Mouse (Mus musculus) stomach, embryonic 15.5 days (tissue): ENCODE data around the gene S100a16. TPM values are rescaled to one million over a fixed set of nuclear protein-coding genes. Genes with fewer than 3 reads are reported as not detected.

Experiments
- ATAC-seq: fragments of 200-750 bp; cut with Nextera tagmentation; 2 replicates; pipeline ENCODE4 v1.8.0; 2017; ENCODE audit warnings: low read depth, moderate number of reproducible peaks, moderate TSS enrichment; ENCODE audit not compliant: insufficient read depth, low FRiP score
- H3K27ac ChIP-seq: fragments of 300-500 bp; sonication (generic); 2 replicates; pipeline ENCODE4 v1.5.1; 2015; ENCODE audit warnings: mild to moderate bottlenecking, inconsistent platforms
- H3K27me3 ChIP-seq: fragments of 300-500 bp; sonication (generic); replicated peaks from 2 replicates; pipeline ENCODE4 v1.6.1; 2015; ENCODE audit warnings: inconsistent platforms
- H3K36me3 ChIP-seq: fragments of 300-500 bp; sonication (generic); 2 replicates; pipeline ENCODE4 v1.6.1; 2015; ENCODE audit warnings: inconsistent platforms
- H3K4me1 ChIP-seq: fragments of 300-500 bp; sonication (generic); 2 replicates; pipeline ENCODE4 v1.6.1; 2015; ENCODE audit warnings: inconsistent platforms
- H3K4me2 ChIP-seq: fragments of 300-500 bp; sonication (generic); 2 replicates; pipeline ENCODE4 v1.6.1; 2015; ENCODE audit warnings: mild to moderate bottlenecking, inconsistent platforms
- H3K4me3 ChIP-seq: fragments of 300-500 bp; sonication (generic); replicated peaks from 2 replicates; pipeline ENCODE4 v1.5.1; 2015; ENCODE audit warnings: inconsistent platforms
- H3K9ac ChIP-seq: fragments of 300-500 bp; sonication (generic); 2 replicates; pipeline ENCODE4 v1.6.1; 2015; ENCODE audit warnings: inconsistent platforms
- H3K9me3 ChIP-seq: fragments of 300-500 bp; sonication (generic); 2 replicates; pipeline ENCODE4 v1.6.1; 2016; ENCODE audit warnings: inconsistent platforms
- WGBS: fragments of 180-500 bp; shearing (Covaris S2); methylation state at CpG from one replicate; pipeline ENCODE4 v1.1.7; 2015; 5-methylcytosine and 5-hydroxymethylcytosine counted together
- polyA plus RNA-seq: library from polyadenylated mRNA; unstranded; fragments of >200 nt; fragmentation: Nextera tagmentation; extraction: Ambion mirVana; gene quantifications from 2 replicates; pipeline ENCODE4 v1.2.1, GENCODE M21; 2015

The S100a16 gene
- 225 and 274 TPM in 2 replicates for polyA plus RNA-seq

GRCm38 (mm10) chr3:90537141-90537904 is at the start of gene S100a16:
TSS of gene S100a16 (plus strand) at chr3:90537254.
- H3K4me2 ChIP-seq: peak within 1 kb of the TSS; percentile 53
- H3K27ac ChIP-seq: peak within 1 kb of the TSS; percentile 89
- peaks cover 12% of the 10 kb centered on the region; the same call in 1 of the 2 replicates for H3K4me1 ChIP-seq
- no peaks in the 10 kb centered on the region for H3K36me3 ChIP-seq
- peak; percentile 87 for ATAC-seq
- WGBS: 31% methylated on average over 10 of the region's 10 CpGs
- H3K4me3 ChIP-seq: peak within 1 kb of the TSS; percentile 40
- no peaks in the 10 kb centered on the region for H3K9me3 ChIP-seq
- no peaks in the 10 kb centered on the region for H3K27me3 ChIP-seq
- H3K9ac ChIP-seq: peak within 1 kb of the TSS; percentile 19; the same call in 1 of the 2 replicates

DNA sequence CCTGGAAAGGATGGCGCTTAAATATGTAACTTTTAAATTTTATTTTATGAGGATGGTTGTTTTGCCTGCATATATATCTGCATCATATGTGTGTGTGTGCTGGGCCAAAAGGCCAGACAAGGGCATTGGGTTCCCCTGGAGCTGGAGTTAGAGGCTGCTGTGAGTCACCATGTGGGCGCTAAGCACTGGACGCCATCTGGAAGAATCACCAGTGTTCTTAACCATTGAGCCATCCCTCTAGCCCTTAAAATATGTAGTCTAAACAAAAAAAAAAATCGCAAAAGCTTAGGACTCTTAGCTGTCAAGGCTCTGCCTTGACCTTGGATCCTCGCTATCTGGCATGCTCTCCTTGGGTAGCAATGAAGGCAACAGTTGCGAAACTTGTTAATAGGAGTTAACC is 48.5 kb upstream of the S100a16 start:
- Histone ChIP-seq H3K27ac (no peak overlapping the region), H3K4me2 (no peak overlapping the region), H3K4me1 (peaks cover 6% of the 10 kb centered on the region), H3K27me3 (no peaks in the 10 kb centered on the region), H3K36me3 (peaks cover 41% of the 10 kb centered on the region), H3K4me3 (no peak overlapping the region), H3K9me3 (no peaks in the 10 kb centered on the region), H3K9ac (no peak overlapping the region)
- no peak for ATAC-seq
- 76% methylated on average over 6 of the region's 6 CpGs for WGBS

DNA sequence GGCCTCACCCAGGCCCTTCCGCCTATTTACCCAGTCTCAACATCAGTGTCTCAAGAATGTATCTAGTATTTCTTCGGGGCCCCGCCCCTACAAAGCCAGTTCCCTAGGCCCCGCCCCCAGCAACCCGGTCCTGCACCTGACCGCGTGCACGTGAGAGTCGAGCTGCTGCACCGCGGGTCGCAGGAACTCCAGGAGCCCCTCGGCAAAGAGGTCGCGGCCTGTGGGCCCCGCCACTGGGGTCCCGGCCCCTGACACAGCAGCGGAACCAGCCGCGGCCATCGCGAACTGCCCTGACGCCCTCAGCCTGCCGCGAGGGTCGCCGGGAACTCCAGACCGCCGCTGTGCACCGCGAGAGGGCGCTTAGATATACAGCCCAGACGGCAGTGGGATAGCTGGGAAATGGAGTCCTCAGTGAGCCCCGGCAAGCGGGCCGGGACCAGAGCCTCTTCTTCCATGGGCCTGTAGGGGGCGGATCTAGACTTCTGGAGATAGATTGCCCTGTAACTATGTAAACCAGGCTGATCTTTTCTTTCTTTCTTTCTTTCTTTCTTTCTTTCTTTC is 46.3 kb upstream of the S100a16 start, which contains the start of gene Snapin:
Snapin (minus strand) TSS at position 338 of the 561 bp plus-strand sequence.
- WGBS: under 1% methylated on average over 37 of the region's 37 CpGs
- peak within 1 kb of the TSS; percentile 54 for H3K4me2 ChIP-seq
- peak within 1 kb of the TSS; percentile 68 for H3K9ac ChIP-seq
- no peaks in the 10 kb centered on the region for H3K9me3 ChIP-seq
- no peaks in the 10 kb centered on the region for H3K27me3 ChIP-seq
- H3K36me3 ChIP-seq: peaks cover 26% of the 10 kb centered on the region
- peak within 1 kb of the TSS; percentile 81 for H3K27ac ChIP-seq
- H3K4me3 ChIP-seq: peak within 1 kb of the TSS; percentile 93
- peaks cover 6% of the 10 kb centered on the region for H3K4me1 ChIP-seq
- ATAC-seq: peak; percentile 98

DNA sequence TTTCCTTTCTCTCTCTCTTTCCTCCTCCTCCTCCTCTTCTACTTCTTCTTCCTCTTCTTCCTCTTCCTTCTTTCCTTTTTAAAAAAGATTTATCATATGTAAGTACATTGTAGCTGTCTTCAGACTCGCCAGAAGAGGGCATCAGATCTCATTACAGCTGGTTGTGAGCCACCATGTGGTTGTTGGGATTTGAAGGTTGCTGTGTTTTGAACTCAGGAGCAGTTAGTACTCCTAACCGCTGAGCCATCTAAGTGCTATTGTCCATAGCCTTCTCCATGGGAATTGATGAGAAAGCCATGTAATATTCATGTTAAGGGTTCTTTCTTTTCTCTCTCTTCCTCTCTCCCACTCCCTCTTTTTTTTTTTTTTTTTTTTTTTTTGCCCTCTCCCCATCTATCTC is 45.7 kb upstream of the S100a16 start:
- Histone ChIP-seq H3K27ac (no peak overlapping the region), H3K36me3 (peaks cover 21% of the 10 kb centered on the region), H3K9me3 (no peaks in the 10 kb centered on the region), H3K4me2 (no peak overlapping the region), H3K27me3 (no peaks in the 10 kb centered on the region), H3K9ac (no peak overlapping the region), H3K4me1 (peaks cover 6% of the 10 kb centered on the region), H3K4me3 (no peak overlapping the region)
- WGBS: 36% methylated on average over 2 of the region's 2 CpGs
- ATAC-seq: no peak

DNA sequence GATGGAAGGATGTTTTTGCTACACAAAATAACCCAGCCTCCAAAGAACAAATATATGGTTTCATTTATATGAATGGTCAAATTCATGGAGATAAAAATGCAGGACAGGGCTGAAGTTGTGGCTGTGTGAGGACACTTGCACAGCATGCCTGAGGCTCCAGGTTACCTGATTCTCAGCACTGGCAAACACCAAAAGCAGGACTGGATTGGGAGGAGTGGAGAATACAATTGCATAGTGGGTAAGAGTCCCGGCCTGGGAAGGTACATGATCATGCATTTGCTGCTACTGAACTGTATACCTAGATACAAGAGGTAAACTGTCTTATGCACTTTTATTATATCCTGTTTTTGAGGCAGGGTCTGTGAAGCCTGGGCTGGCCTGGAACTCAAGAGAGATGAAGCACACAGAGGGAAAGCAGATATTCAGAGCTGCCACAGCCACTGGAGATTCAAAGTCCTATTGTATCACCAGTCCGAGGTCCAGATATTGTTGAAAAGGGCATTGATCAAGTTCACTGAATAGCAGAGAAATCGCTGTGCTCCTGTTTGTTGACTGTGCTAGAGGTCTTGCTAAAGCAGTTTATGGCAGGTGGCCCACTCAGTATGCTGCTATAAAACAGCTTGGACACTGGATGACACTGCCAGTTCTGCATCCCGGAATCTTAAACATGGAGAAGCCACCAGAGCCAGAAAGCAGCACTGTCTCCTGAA is 43.1 kb upstream of the S100a16 start:
- no peak overlapping the region for H3K4me2 ChIP-seq
- no peaks in the 10 kb centered on the region for H3K27me3 ChIP-seq
- 53% methylated on average over 4 of the region's 4 CpGs for WGBS
- no peak overlapping the region for H3K27ac ChIP-seq
- no peak overlapping the region for H3K9ac ChIP-seq
- H3K9me3 ChIP-seq: no peaks in the 10 kb centered on the region
- H3K4me1 ChIP-seq: peaks cover 6% of the 10 kb centered on the region
- peaks cover 12% of the 10 kb centered on the region for H3K36me3 ChIP-seq
- no peak overlapping the region for H3K4me3 ChIP-seq
- no peak for ATAC-seq

DNA sequence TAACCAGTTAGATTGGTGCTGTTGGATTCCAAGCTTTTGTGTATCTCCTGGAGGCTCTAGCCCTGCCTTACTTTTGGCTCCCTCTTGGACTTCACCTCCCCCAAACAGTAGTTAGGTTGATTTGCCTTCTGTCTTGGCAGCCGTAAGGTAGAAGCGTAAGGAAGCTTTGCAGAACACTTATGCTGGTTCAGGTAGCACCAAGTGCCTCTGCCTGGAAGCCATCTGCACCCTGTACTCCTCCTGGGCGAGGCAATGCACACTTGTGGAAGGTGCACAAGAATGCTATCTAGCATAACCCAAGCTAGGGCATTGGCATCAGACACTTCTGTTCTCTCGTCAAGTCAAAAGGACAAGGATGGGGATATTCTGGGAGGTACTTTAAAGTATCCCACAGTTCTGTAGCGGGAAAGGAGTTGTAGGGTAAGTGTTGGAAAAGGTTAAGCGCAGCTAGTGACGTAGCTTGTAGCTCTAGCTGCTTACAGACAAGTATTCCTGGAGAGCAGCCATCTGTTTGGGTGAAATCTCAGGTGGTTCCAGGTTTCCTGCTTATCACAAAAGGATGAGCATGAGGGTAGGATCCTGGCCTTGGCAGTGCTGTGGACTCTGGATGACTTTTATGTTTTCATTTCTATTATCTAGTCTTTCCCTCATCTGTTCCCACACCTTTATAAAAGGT is 41.1 kb upstream of the S100a16 start:
- Histone ChIP-seq H3K4me3 (no peak overlapping the region), H3K27me3 (no peaks in the 10 kb centered on the region), H3K4me1 (no peaks in the 10 kb centered on the region), H3K9me3 (no peaks in the 10 kb centered on the region), H3K4me2 (no peak overlapping the region), H3K9ac (no peak overlapping the region), H3K36me3 (peaks cover 21% of the 10 kb centered on the region), H3K27ac (no peak overlapping the region)
- no peak for ATAC-seq
- 88% methylated on average over 7 of the region's 7 CpGs for WGBS

- H3K4me1 ChIP-seq: no peaks in the 10 kb centered on the region
- no peak overlapping the region for H3K4me3 ChIP-seq
- peaks cover 36% of the 10 kb centered on the region for H3K36me3 ChIP-seq
- ATAC-seq: no peak
- H3K9me3 ChIP-seq: no peaks in the 10 kb centered on the region
- H3K9ac ChIP-seq: no peak overlapping the region
- no peaks in the 10 kb centered on the region for H3K27me3 ChIP-seq
- no peak overlapping the region for H3K27ac ChIP-seq
- H3K4me2 ChIP-seq: no peak overlapping the region
Measured at GRCm38 (mm10) chr3:90497597-90497996, 39.5 kb upstream of the S100a16 start.

DNA sequence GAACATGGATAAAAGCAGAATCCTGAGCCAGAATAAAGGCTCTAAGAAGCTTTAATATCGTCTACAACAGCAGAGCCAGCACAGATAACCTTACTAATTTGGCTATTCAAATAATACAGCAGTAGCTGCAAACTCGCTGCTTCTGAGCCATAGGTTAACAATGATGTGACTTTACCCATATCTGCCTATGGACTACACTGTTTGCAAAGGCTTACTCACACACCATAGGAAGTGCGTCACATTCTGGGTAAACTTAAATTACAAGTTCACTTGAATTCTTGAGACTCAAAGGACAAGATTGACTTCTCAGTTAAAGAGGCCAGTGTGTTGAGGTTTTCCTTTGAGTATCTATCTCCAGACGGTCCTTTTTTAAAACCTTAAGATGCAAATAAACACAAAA is 33.6 kb upstream of the S100a16 start:
- Histone ChIP-seq H3K27ac (no peak overlapping the region), H3K27me3 (no peaks in the 10 kb centered on the region), H3K9ac (no peak overlapping the region), H3K4me3 (no peak overlapping the region), H3K36me3 (peaks cover 43% of the 10 kb centered on the region), H3K9me3 (no peaks in the 10 kb centered on the region), H3K4me2 (no peak overlapping the region), H3K4me1 (peaks cover 3% of the 10 kb centered on the region; the same call in 1 of the 2 replicates)
- WGBS: 66% methylated on average over 4 of the region's 4 CpGs
- no peak for ATAC-seq

DNA sequence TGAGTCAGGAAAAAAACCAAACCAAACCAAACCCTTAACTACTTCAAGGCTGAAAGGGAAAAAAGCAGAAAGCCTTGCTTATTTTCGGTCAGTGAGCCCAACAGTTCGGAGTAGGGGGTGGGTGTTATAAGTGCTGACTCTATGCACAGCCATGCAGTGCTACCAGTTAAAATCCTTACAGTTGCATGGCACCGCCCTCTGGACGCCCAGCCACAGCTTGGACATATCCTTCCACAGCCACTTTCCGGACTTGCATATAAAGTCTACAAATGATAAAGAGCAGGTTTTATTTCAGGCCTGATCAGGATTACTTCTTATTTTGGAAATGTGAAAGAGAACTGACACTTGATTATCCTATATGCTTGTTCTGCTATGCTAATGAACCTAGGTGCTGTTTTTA is 31.8 kb upstream of the S100a16 start:
- 90% methylated on average over 5 of the region's 5 CpGs for WGBS
- Histone ChIP-seq H3K36me3 (peaks cover 36% of the 10 kb centered on the region), H3K27me3 (no peaks in the 10 kb centered on the region), H3K4me2 (no peak overlapping the region), H3K27ac (no peak overlapping the region), H3K9ac (no peak overlapping the region), H3K4me1 (peaks cover 3% of the 10 kb centered on the region; the same call in 1 of the 2 replicates), H3K4me3 (no peak overlapping the region), H3K9me3 (no peaks in the 10 kb centered on the region)
- no peak for ATAC-seq

DNA sequence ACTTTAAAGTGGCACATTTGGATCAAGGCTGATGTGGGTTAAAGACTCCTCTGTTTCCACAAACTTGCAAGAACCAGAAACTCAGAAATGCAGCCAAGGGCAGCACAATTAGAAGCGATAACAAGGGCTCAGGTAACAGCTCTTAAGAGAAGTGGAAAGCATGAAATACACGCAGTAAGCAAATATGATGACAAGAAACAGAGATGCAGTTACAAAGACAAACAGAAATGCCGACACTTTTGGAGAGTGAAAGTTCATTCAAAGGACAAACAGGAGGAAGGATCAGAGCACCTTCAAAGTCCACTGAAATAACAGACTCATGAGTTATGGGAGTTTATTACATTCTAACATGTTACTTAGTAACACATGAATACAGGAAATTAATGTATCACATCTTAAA is 30.7 kb upstream of the S100a16 start:
- Histone ChIP-seq H3K4me1 (peaks cover 3% of the 10 kb centered on the region; the same call in 1 of the 2 replicates), H3K9ac (no peak overlapping the region), H3K27ac (no peak overlapping the region), H3K9me3 (no peaks in the 10 kb centered on the region), H3K4me3 (no peak overlapping the region), H3K4me2 (no peak overlapping the region), H3K36me3 (peaks cover 30% of the 10 kb centered on the region), H3K27me3 (no peaks in the 10 kb centered on the region)
- ATAC-seq: no peak
- 58% methylated on average over 3 of the region's 3 CpGs for WGBS

GRCm38 (mm10) chr3:90508287-90508949 is 28.6 kb upstream of the S100a16 start:
- Histone ChIP-seq H3K4me1 (peaks cover 4% of the 10 kb centered on the region; the same call in 1 of the 2 replicates), H3K9ac (peak overlapping the region; percentile 99), H3K27ac (peak overlapping the region; percentile 96), H3K27me3 (no peaks in the 10 kb centered on the region), H3K4me2 (peak overlapping the region; percentile 58), H3K4me3 (peak overlapping the region; percentile 96), H3K9me3 (no peaks in the 10 kb centered on the region), H3K36me3 (peaks cover 12% of the 10 kb centered on the region; the same call in 1 of the 2 replicates)
- ATAC-seq: no peak
- 3% methylated on average over 20 of the region's 20 CpGs for WGBS
